Mouse (Mus musculus): ENCODE measurements at regions not wholly inside any gene's neighbourhood (a gene's known extent, or its start where the extent isn't known, plus 50 kb on each side); places are given as distances from the start of the nearest gene placed in this dataset.

- no peak for ATAC-seq (ENCODE audit: insufficient number of reproducible peaks, insufficient read depth, low FRiP score, low TSS enrichment, low read depth)
- peaks cover 6% of the 10 kb centered on the region for H3K4me1 ChIP-seq (replicated peaks)
- WGBS = 48% methylated on average over 4 of the region's 4 CpGs
- H3K9ac ChIP-seq (replicated peaks) = no peak overlapping the region
- no peaks in the 10 kb centered on the region; the same call in 1 of the 2 replicates for H3K27me3 ChIP-seq
- no peak overlapping the region for H3K4me2 ChIP-seq
- no peak overlapping the region for H3K4me3 ChIP-seq (replicated peaks)
- peaks cover 7% of the 10 kb centered on the region; the same call in 1 of the 2 replicates for H3K9me3 ChIP-seq
- H3K36me3 ChIP-seq = no peaks in the 10 kb centered on the region
- no peak overlapping the region for H3K27ac ChIP-seq
These were observed 304.0 kb downstream of the Maf start for GRCm38 (mm10) chr8:115403601-115404000.

GRCm38 (mm10) chr8:115402471-115403197, 305.0 kb downstream of the Maf start:
- no peaks in the 10 kb centered on the region for H3K36me3 ChIP-seq
- no peak overlapping the region for H3K4me3 ChIP-seq (replicated peaks)
- H3K27ac ChIP-seq = no peak overlapping the region
- peaks cover 6% of the 10 kb centered on the region for H3K4me1 ChIP-seq (replicated peaks)
- peaks cover 7% of the 10 kb centered on the region; the same call in 1 of the 2 replicates for H3K9me3 ChIP-seq
- no peak for ATAC-seq (ENCODE audit: insufficient number of reproducible peaks, insufficient read depth, low FRiP score, low TSS enrichment, low read depth)
- H3K9ac ChIP-seq (replicated peaks) = no peak overlapping the region
- 58% methylated on average over 10 of the region's 10 CpGs for WGBS
- H3K27me3 ChIP-seq = no peaks in the 10 kb centered on the region; the same call in 1 of the 2 replicates
- no peak overlapping the region for H3K4me2 ChIP-seq

All from limb, embryonic 12.5 days (tissue).